Mouse (Mus musculus) embryonic facial prominence, embryonic 14.5 days (tissue): ENCODE results near the gene Nbeal1. TPM values are rescaled to one million over a fixed set of nuclear protein-coding genes. Genes with fewer than 3 reads are reported as not detected.
"Not testable (repeated sequence)": the region's sequence is repeated elsewhere in the genome, so short reads cannot be mapped to it uniquely, and the experiment has no call there.

Experiments used
- ATAC-seq: fragments of 200-750 bp; cut with Nextera tagmentation; 2 replicates; pipeline ENCODE4 v1.8.0; 2017; ENCODE audit warnings: low read depth, moderate number of reproducible peaks, moderate TSS enrichment
- DNase-seq: peaks from one replicate; pipeline ENCODE4 v3.0.0-alpha.2; 2015; ENCODE audit warnings: low spot score
- H3K27ac ChIP-seq: fragments of 300-500 bp; sonication (generic); replicated peaks from 2 replicates; pipeline ENCODE4 v1.5.1; 2014; ENCODE audit warnings: low read depth, mild to moderate bottlenecking, low read length, moderate library complexity
- H3K27me3 ChIP-seq: fragments of 300-500 bp; sonication (generic); replicated peaks from 2 replicates; pipeline ENCODE4 v1.6.1; 2014; ENCODE audit warnings: low read length; ENCODE audit not compliant: control insufficient read depth, insufficient read depth
- H3K36me3 ChIP-seq: fragments of 300-500 bp; sonication (generic); 2 replicates; pipeline ENCODE4 v1.6.1; 2014; ENCODE audit warnings: low read length, mixed read lengths; ENCODE audit not compliant: control insufficient read depth, insufficient read depth
- H3K4me1 ChIP-seq: fragments of 300-500 bp; sonication (generic); 2 replicates; pipeline ENCODE4 v1.6.1; 2014; ENCODE audit warnings: antibody characterized with exemption, low read length; ENCODE audit not compliant: control insufficient read depth, insufficient read depth
- H3K4me2 ChIP-seq: fragments of 300-500 bp; sonication (generic); 2 replicates; pipeline ENCODE4 v1.6.1; 2014; ENCODE audit warnings: low read depth, mild to moderate bottlenecking, low read length, moderate library complexity, mixed read lengths
- H3K4me3 ChIP-seq: fragments of 300-500 bp; sonication (generic); 2 replicates; pipeline ENCODE4 v1.5.1; 2014; ENCODE audit warnings: low read depth, mild to moderate bottlenecking, low read length
- H3K9ac ChIP-seq: fragments of 300-500 bp; sonication (generic); 2 replicates; pipeline ENCODE4 v1.6.1; 2014; ENCODE audit warnings: low read depth, mild to moderate bottlenecking, low read length, moderate library complexity, mixed read lengths
- H3K9me3 ChIP-seq: fragments of 300-500 bp; sonication (generic); 2 replicates; pipeline ENCODE4 v1.6.1; 2016; ENCODE audit warnings: low read length; ENCODE audit not compliant: control insufficient read depth
- WGBS: fragments of 180-500 bp; shearing (Covaris S2); extraction: QIAGEN DNeasy Blood & Tissue Kit; methylation state at CpG from one replicate; pipeline ENCODE4 v1.1.7; 2014; 5-methylcytosine and 5-hydroxymethylcytosine counted together
- polyA plus RNA-seq: library from polyadenylated mRNA; unstranded; fragments of >200 nt; fragmentation: Nextera tagmentation; extraction: Ambion mirVana; gene quantifications from 2 replicates; pipeline ENCODE4 v1.2.1, GENCODE M21; 2014

Nbeal1 gene
- polyA plus RNA-seq, 1 experiment from 2014 or later = 10.1 TPM

DNA sequence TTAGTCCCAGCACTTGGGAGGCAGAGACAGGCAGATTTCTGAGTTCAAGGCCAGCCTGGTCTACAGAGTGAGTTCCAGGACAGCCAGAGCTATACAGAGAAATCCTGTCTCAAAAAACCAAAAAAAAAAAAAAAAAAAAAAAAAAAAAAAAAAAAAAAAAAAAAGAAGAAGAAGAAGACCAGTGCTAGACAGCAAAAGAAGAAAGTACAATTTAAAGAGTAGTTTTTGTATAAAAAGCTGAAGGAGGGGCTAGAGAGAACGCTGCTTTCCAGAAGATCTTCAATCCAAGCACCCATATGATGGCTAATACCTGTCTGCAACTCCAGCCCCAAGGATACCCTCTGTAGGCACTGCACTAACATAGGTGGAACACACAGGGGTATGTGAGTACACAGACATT is 2.6 kb upstream of the Nbeal1 start:
- H3K27ac ChIP-seq, H3K9ac ChIP-seq, H3K4me1 ChIP-seq, ATAC-seq, DNase-seq, H3K4me3 ChIP-seq, H3K4me2 ChIP-seq, H3K9me3 ChIP-seq, H3K27me3 ChIP-seq, H3K36me3 ChIP-seq: not testable (repeated sequence)
- WGBS = 90% methylated on average over 1 of the region's 1 CpGs

DNA sequence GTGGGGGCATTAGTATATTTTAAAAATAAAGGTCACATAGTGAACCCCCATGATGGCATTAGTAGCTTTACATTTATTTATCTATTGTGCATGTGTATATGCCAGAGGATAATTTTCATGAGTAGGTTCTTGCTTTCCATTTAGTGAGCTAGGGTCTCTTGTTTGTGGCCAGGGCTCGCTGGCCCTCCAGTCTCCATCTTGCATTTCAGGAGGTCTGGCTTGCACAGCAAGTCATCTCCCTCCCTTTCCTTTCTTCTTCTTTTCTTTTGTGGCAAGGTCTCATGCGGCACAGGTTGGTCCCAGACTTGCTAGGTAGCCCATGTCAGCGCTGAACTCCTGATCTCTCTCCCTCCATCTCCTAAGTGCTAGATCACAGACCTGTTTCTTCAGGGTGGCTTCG is 1.0 kb upstream of the Nbeal1 start:
- DNase-seq (no peak), ATAC-seq (no peak)
- Histone ChIP-seq H3K9ac (peak overlapping the region; percentile 87), H3K36me3 (no peaks in the 10 kb centered on the region), H3K27me3 (no peaks in the 10 kb centered on the region), H3K9me3 (no peaks in the 10 kb centered on the region), H3K27ac (peak overlapping the region; percentile 95; the same call in 1 of the 2 replicates), H3K4me2 (peak overlapping the region; percentile 50), H3K4me3 (peak overlapping the region; percentile 89), H3K4me1 (peaks cover 6% of the 10 kb centered on the region; the same call in 1 of the 2 replicates)
- WGBS = 29% methylated on average over 4 of the region's 4 CpGs

DNA sequence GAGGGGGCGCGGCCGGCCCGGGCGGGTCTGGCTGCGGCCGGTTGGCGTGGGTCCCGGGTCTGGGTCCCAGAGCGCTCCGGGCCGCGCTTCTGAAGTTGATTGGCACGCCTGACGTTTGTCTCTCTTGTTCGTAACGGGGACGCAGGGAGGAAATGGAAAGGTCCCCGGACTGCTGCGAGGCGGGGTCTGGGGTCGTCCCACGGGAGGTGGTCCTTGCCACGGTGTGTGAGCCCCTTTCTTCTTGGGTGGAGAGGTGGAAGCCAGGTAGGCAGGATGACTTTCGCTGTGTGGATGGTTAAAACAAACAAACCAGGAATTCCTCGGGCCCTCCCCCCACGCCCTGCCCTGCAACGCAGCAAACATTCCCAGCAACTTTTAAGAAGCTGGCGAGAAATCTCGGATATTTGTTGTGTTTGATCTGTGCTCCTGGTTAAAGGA is 404 bp downstream of the Nbeal1 start:
- Histone ChIP-seq H3K36me3 (no peaks in the 10 kb centered on the region), H3K4me1 (peaks cover 6% of the 10 kb centered on the region; the same call in 1 of the 2 replicates), H3K4me2 (peak overlapping the region; percentile 50), H3K9ac (peak overlapping the region; percentile 87), H3K27ac (peak overlapping the region; percentile 95), H3K4me3 (peak overlapping the region; percentile 89), H3K27me3 (no peaks in the 10 kb centered on the region), H3K9me3 (no peaks in the 10 kb centered on the region)
- ATAC-seq = peak; percentile 86
- WGBS = 0% methylated on average over 21 of the region's 30 CpGs
- DNase-seq = no peak

DNA sequence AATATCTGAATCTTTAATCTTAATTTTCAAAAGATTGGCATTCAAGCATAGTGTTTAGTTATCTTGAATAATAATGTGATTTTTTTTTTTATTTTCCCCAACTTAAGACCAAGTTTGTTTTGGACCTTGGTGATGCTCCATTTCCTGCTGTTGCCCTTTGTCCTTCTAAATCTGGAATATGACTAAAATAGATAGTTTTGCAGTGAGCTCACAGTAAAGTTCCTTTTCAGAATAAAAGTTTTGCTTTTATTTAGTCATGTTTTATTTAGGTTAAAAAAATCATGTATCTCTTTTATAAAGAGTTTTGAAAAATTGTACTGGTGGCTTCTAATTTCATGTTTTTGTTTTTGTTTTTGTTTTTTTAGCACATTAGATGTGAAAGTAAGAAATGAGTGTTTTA is 8.1 kb downstream of the Nbeal1 start:
- H3K27ac ChIP-seq = no peak overlapping the region
- no peak overlapping the region for H3K4me3 ChIP-seq
- ATAC-seq (no peak), DNase-seq (no peak)
- H3K9me3 ChIP-seq = no peaks in the 10 kb centered on the region
- no peak overlapping the region for H3K4me2 ChIP-seq
- H3K27me3 ChIP-seq = no peaks in the 10 kb centered on the region
- H3K36me3 ChIP-seq = no peaks in the 10 kb centered on the region
- no peaks in the 10 kb centered on the region for H3K4me1 ChIP-seq
- no peak overlapping the region for H3K9ac ChIP-seq

DNA sequence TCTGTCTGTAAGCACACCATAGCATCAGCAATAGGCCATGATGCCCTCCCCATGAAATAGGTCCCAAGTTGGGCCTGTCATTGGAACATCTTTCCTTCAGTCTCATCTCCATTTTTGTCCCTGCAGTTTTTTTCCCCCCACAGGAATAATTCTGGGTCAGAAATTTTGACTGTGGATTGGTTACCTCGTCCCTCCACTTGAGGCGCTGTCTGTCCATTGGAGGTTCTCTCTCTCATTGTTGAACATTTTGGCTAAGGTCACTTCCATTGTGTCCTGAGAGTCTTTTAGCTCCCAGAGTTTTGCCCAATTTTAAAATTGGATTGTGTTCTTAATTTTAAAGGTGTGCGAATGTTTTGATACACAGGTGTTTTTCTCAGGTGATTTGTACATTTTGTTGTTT is 16.4 kb downstream of the Nbeal1 start:
- Histone ChIP-seq H3K4me2 (no peak overlapping the region), H3K36me3 (peaks cover 45% of the 10 kb centered on the region), H3K27ac (no peak overlapping the region), H3K9ac (no peak overlapping the region), H3K4me1 (no peaks in the 10 kb centered on the region), H3K9me3 (no peaks in the 10 kb centered on the region), H3K27me3 (no peaks in the 10 kb centered on the region), H3K4me3 (no peak overlapping the region)
- no peak for DNase-seq
- ATAC-seq = no peak
- WGBS = 71% methylated on average over 3 of the region's 3 CpGs

DNA sequence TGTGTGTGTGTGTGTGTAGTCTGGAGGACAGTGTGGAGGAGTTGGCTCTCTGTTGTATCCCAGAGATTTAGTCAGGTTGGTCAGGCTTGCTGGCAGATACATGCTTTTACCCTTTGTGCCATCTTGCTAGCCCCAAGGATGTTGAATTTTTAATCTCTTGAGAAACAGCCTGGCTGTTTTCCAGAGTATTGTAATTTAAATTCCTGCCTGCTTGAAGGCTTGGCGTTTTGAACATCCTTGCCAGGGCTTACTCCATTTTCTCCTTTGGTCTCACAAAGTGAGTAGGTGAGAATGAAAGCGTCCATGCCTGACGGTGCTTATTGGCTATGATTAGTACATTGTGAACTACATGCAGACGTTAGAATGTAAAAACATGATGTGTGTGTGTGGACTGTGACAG is 18.6 kb downstream of the Nbeal1 start:
- DNase-seq = no peak
- no peaks in the 10 kb centered on the region for H3K4me1 ChIP-seq
- H3K27me3 ChIP-seq = no peaks in the 10 kb centered on the region
- 80% methylated on average over 4 of the region's 4 CpGs for WGBS
- no peak overlapping the region for H3K9ac ChIP-seq
- H3K27ac ChIP-seq = no peak overlapping the region
- no peak for ATAC-seq
- H3K9me3 ChIP-seq = no peaks in the 10 kb centered on the region
- no peak overlapping the region for H3K4me3 ChIP-seq
- H3K4me2 ChIP-seq = no peak overlapping the region
- H3K36me3 ChIP-seq = peaks cover 67% of the 10 kb centered on the region

DNA sequence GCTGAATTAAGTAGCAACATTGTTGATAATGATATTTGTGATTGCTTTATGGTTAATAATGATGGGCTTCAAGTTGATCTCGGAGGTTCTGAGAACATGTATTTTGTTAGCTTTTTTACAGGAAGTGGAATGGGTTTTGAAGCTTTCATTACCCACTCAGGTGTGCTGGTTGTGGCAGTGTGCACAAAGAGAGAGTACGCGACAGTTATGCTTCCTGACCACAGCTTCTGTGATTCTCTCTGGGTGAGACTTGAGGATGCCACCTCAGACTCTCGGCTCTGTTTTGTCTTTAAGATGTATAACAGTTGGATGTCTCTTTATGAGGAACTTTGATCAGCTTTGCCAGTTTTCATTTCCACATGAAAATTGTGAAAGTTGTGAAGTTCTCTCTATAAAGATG is 55.9 kb downstream of the Nbeal1 start:
- H3K4me2 ChIP-seq = no peak overlapping the region
- no peak overlapping the region for H3K27ac ChIP-seq
- no peak overlapping the region for H3K9ac ChIP-seq
- H3K4me3 ChIP-seq = no peak overlapping the region
- no peaks in the 10 kb centered on the region for H3K9me3 ChIP-seq
- WGBS = 93% methylated on average over 4 of the region's 4 CpGs
- ATAC-seq (no peak), DNase-seq (no peak)
- H3K27me3 ChIP-seq = no peaks in the 10 kb centered on the region
- H3K4me1 ChIP-seq = no peaks in the 10 kb centered on the region
- peaks cover 38% of the 10 kb centered on the region for H3K36me3 ChIP-seq

DNA sequence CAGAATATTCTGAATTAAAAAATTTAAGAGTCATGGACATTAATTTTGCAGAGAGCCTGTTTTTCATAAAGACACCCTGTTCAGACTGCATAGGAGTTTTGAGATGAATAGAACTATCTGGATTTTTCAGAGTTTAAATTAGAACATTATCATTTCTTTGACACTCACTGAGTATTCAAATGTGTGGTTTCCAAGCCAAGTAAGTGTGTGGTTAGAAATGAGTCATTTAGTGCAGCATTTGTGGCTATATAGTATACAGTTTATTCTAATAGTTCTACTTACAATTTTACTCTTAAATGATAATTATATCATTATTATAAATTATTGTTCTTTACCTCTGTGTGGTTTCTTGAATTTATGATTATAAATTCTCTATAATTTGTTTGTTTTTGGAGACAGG is 60.0 kb downstream of the Nbeal1 start:
- no peak overlapping the region for H3K27ac ChIP-seq
- no peak overlapping the region for H3K4me3 ChIP-seq
- no peaks in the 10 kb centered on the region for H3K9me3 ChIP-seq
- no peaks in the 10 kb centered on the region for H3K27me3 ChIP-seq
- H3K4me2 ChIP-seq = no peak overlapping the region
- no peak overlapping the region for H3K9ac ChIP-seq
- ATAC-seq (no peak), DNase-seq (no peak)
- H3K36me3 ChIP-seq = peaks cover 49% of the 10 kb centered on the region
- no peaks in the 10 kb centered on the region for H3K4me1 ChIP-seq

DNA sequence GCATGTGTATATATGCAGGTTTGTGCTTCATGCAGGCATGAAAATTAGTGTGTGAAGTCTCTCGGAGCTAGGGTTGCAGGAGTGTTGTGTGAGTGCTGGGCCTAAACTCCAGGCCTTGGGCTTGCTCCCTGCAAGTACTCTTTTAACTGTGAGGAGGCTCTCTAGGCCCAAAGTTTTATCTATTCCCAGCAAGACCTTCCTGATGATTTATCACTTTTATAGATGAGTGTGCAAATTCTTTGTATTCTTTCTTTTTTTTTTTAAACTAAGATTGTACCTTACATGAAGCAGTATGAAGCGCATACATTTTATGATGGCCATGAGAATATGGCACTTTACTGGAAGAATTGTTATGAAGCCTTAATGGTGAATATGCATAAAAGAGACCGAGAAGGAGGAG is 87.7 kb downstream of the Nbeal1 start:
- no peaks in the 10 kb centered on the region for H3K9me3 ChIP-seq
- H3K4me3 ChIP-seq = no peak overlapping the region
- H3K4me1 ChIP-seq = no peaks in the 10 kb centered on the region
- no peak for ATAC-seq
- H3K36me3 ChIP-seq = peaks cover 59% of the 10 kb centered on the region
- H3K27me3 ChIP-seq = no peaks in the 10 kb centered on the region
- no peak overlapping the region for H3K9ac ChIP-seq
- no peak for DNase-seq
- 91% methylated on average over 3 of the region's 3 CpGs for WGBS
- H3K4me2 ChIP-seq = no peak overlapping the region
- no peak overlapping the region for H3K27ac ChIP-seq
